Mouse (Mus musculus) cerebellum, postnatal 10 days (tissue): Measurements from ENCODE around the gene S1pr4.

Experiments used
- DNase-seq, 2 experiments: peaks; one replicate each; pipeline ENCODE4 v3.0.0; 2021; ENCODE audit warnings: mixed read lengths in 2 of 2

Gene S1pr4

GRCm38 (mm10) chr10:81500032-81500431, at the start of gene S1pr4:
Gene S1pr4, minus strand, starts transcription at chr10:81500132.
- DNase-seq = no peak

- no peak for DNase-seq
Observed at GRCm38 (mm10) chr10:81548944-81549343, 49.0 kb upstream of the S1pr4 start.

- no peak for DNase-seq
Observed at GRCm38 (mm10) chr10:81546788-81547571, 47.0 kb upstream of the S1pr4 start.

- DNase-seq = no peak
Observed at GRCm38 (mm10) chr10:81546332-81546731, 46.4 kb upstream of the S1pr4 start.

- peak; percentile 100 for DNase-seq
Observed at GRCm38 (mm10) chr10:81545161-81545747, 45.3 kb upstream of the S1pr4 start, which contains the start of gene Gna11. Gene Gna11, minus strand, starts transcription at chr10:81545190.

GRCm38 (mm10) chr10:81544296-81545160, 44.6 kb upstream of the S1pr4 start:
- no peak for DNase-seq

GRCm38 (mm10) chr10:81543633-81544032, 43.7 kb upstream of the S1pr4 start:
- peak in 1 of 2 experiments; percentile 56 for DNase-seq

GRCm38 (mm10) chr10:81542727-81543460, 43.0 kb upstream of the S1pr4 start:
- no peak for DNase-seq

GRCm38 (mm10) chr10:81541803-81542202, 41.9 kb upstream of the S1pr4 start:
- no peak for DNase-seq

- DNase-seq = no peak
Observed at GRCm38 (mm10) chr10:81541363-81541762, 41.4 kb upstream of the S1pr4 start.

GRCm38 (mm10) chr10:81538321-81539048, 38.6 kb upstream of the S1pr4 start:
- no peak for DNase-seq

GRCm38 (mm10) chr10:81537429-81537828, 37.5 kb upstream of the S1pr4 start:
- no peak for DNase-seq

GRCm38 (mm10) chr10:81536734-81537133, 36.8 kb upstream of the S1pr4 start:
- DNase-seq = peak; percentile 63 to 78

- no peak for DNase-seq
Observed at GRCm38 (mm10) chr10:81534826-81535225, 34.9 kb upstream of the S1pr4 start.

- peak; percentile 80 to 85 for DNase-seq
Observed at GRCm38 (mm10) chr10:81526779-81527178, 26.8 kb upstream of the S1pr4 start.

GRCm38 (mm10) chr10:81525017-81525694, 25.2 kb upstream of the S1pr4 start:
- no peak for DNase-seq

- no peak for DNase-seq
Observed at GRCm38 (mm10) chr10:81524051-81524605, 24.2 kb upstream of the S1pr4 start, which contains the start of gene Gna15. Gene Gna15, minus strand, starts transcription at chr10:81524225.

GRCm38 (mm10) chr10:81523570-81523969, 23.6 kb upstream of the S1pr4 start:
- no peak for DNase-seq

GRCm38 (mm10) chr10:81523142-81523541, 23.2 kb upstream of the S1pr4 start:
- no peak for DNase-seq

- no peak for DNase-seq
Observed at GRCm38 (mm10) chr10:81519978-81520365, 20.0 kb upstream of the S1pr4 start.
